Mouse (Mus musculus) heart, embryonic 11.5 days (tissue): Measurements from ENCODE around the gene Mnat1. TPM values are rescaled to one million over a fixed set of nuclear protein-coding genes. Genes with fewer than 3 reads are reported as not detected.

Experiments
- ATAC-seq: fragments of 200-750 bp; cut with Nextera tagmentation; replicated peaks from 2 replicates; pipeline ENCODE4 v1.8.0; 2017; ENCODE audit warnings: moderate library complexity; ENCODE audit not compliant: insufficient number of reproducible peaks, low FRiP score, low TSS enrichment
- H3K27ac ChIP-seq: fragments of 300-500 bp; sonication (generic); 2 replicates; pipeline ENCODE4 v1.5.1; 2014; ENCODE audit warnings: mild to moderate bottlenecking, low read depth, low read length
- H3K27me3 ChIP-seq: fragments of 300-500 bp; sonication (generic); 2 replicates; pipeline ENCODE4 v1.6.1; 2014; ENCODE audit warnings: mild to moderate bottlenecking, low read length, mixed read lengths; ENCODE audit not compliant: control insufficient read depth, insufficient read depth
- H3K36me3 ChIP-seq: fragments of 300-500 bp; sonication (generic); 2 replicates; pipeline ENCODE4 v1.6.1; 2014; ENCODE audit warnings: mild to moderate bottlenecking, low read length, moderate library complexity, mixed read lengths; ENCODE audit not compliant: control insufficient read depth, insufficient read depth
- H3K4me1 ChIP-seq: fragments of 300-500 bp; sonication (generic); 2 replicates; pipeline ENCODE4 v1.6.1; 2014; ENCODE audit warnings: low read length; ENCODE audit not compliant: control insufficient read depth, insufficient read depth
- H3K4me2 ChIP-seq: fragments of 300-500 bp; sonication (generic); 2 replicates; pipeline ENCODE4 v1.6.1; 2014; ENCODE audit warnings: mild to moderate bottlenecking, moderate library complexity
- H3K4me3 ChIP-seq: fragments of 300-500 bp; sonication (generic); 2 replicates; pipeline ENCODE4 v1.5.1; 2014; ENCODE audit warnings: low read depth, low read length
- H3K9ac ChIP-seq: fragments of 300-500 bp; sonication (generic); 2 replicates; pipeline ENCODE4 v1.6.1; 2014; ENCODE audit warnings: mild to moderate bottlenecking, low read depth, low read length, moderate library complexity
- H3K9me3 ChIP-seq: fragments of 300-500 bp; sonication (generic); replicated peaks from 2 replicates; pipeline ENCODE4 v1.6.1; 2016; ENCODE audit warnings: low read length; ENCODE audit not compliant: control insufficient read depth
- WGBS: fragments of 180-500 bp; shearing (Covaris S2); extraction: QIAGEN DNeasy Blood & Tissue Kit; methylation state at CpG from one replicate; pipeline ENCODE4 v1.1.7; 2014; ENCODE audit not compliant: insufficient replicate concordance; 5-methylcytosine and 5-hydroxymethylcytosine counted together
- polyA plus RNA-seq: library from polyadenylated mRNA; unstranded; fragments of >200 nt; fragmentation: Nextera tagmentation; extraction: Ambion mirVana; gene quantifications from 2 replicates; pipeline ENCODE4 v1.2.1, GENCODE M21; 2014

Mnat1 gene
- polyA plus RNA-seq, 1 experiment from 2014 or later: 32.6 TPM

- Histone ChIP-seq H3K27ac (no peak overlapping the region), H3K27me3 (no peaks in the 10 kb centered on the region), H3K4me2 (no peak overlapping the region), H3K4me3 (no peak overlapping the region), H3K36me3 (no peaks in the 10 kb centered on the region), H3K4me1 (no peaks in the 10 kb centered on the region), H3K9me3 (no peaks in the 10 kb centered on the region), H3K9ac (no peak overlapping the region)
- ATAC-seq: no peak
- WGBS: 90% methylated on average over 3 of the region's 3 CpGs
Measured at GRCm38 (mm10) chr12:73265381-73265978, 142.0 kb downstream of the Mnat1 start.

GRCm38 (mm10) chr12:73266597-73266996 is 143.1 kb downstream of the Mnat1 start:
- H3K4me2 ChIP-seq: no peak overlapping the region
- H3K4me3 ChIP-seq: no peak overlapping the region
- no peaks in the 10 kb centered on the region for H3K4me1 ChIP-seq
- no peaks in the 10 kb centered on the region for H3K9me3 ChIP-seq
- no peaks in the 10 kb centered on the region for H3K27me3 ChIP-seq
- ATAC-seq: no peak
- H3K27ac ChIP-seq: no peak overlapping the region
- WGBS: 86% methylated on average over 1 of the region's 1 CpGs
- no peak overlapping the region for H3K9ac ChIP-seq
- no peaks in the 10 kb centered on the region for H3K36me3 ChIP-seq

- no peaks in the 10 kb centered on the region for H3K9me3 ChIP-seq
- ATAC-seq: no peak
- H3K4me1 ChIP-seq: no peaks in the 10 kb centered on the region
- no peaks in the 10 kb centered on the region for H3K27me3 ChIP-seq
- H3K9ac ChIP-seq: no peak overlapping the region
- H3K36me3 ChIP-seq: no peaks in the 10 kb centered on the region; the same call in 1 of the 2 replicates
- 84% methylated on average over 1 of the region's 1 CpGs for WGBS
- no peak overlapping the region for H3K4me3 ChIP-seq
- no peak overlapping the region for H3K27ac ChIP-seq
- H3K4me2 ChIP-seq: no peak overlapping the region
Measured at GRCm38 (mm10) chr12:73268497-73268896, 145.0 kb downstream of the Mnat1 start.

- Histone ChIP-seq H3K36me3 (no peaks in the 10 kb centered on the region; the same call in 1 of the 2 replicates), H3K4me1 (no peaks in the 10 kb centered on the region), H3K9me3 (no peaks in the 10 kb centered on the region), H3K9ac (no peak overlapping the region), H3K27ac (no peak overlapping the region), H3K4me3 (no peak overlapping the region), H3K4me2 (no peak overlapping the region), H3K27me3 (no peaks in the 10 kb centered on the region)
- WGBS: 84% methylated on average over 3 of the region's 3 CpGs
- ATAC-seq: no peak
Measured at GRCm38 (mm10) chr12:73269531-73269930, 146.0 kb downstream of the Mnat1 start.

GRCm38 (mm10) chr12:73269933-73270332 is 146.4 kb downstream of the Mnat1 start:
- Histone ChIP-seq H3K4me1 (no peaks in the 10 kb centered on the region), H3K27ac (no peak overlapping the region), H3K36me3 (no peaks in the 10 kb centered on the region; the same call in 1 of the 2 replicates), H3K9ac (no peak overlapping the region), H3K4me2 (no peak overlapping the region), H3K4me3 (no peak overlapping the region), H3K9me3 (no peaks in the 10 kb centered on the region), H3K27me3 (no peaks in the 10 kb centered on the region)
- whole genome bisulfite sequencing: 88% methylated on average over 4 of the region's 4 CpGs
- ATAC-seq: no peak

DNA sequence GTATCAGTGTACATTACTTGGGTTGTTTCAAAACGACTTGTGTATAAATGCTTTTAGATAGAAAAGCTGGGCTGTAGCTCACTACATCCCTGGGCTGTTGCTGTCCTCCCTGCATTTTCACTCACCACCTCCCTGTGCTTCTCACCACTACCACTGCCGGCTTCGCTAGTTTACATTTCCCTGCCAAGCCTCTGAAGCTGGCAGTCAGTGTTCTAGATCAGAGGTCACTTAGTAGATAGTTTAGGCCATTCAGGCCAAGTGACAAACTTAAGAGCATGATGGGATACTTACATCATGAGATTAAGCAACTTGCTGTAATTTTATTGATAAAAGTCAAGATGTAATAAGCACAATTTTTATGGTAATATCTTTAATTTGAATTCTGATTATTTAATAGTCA is 151.4 kb downstream of the Mnat1 start:
- 85% methylated on average over 3 of the region's 3 CpGs for WGBS
- Histone ChIP-seq H3K4me3 (no peak overlapping the region), H3K4me2 (no peak overlapping the region), H3K4me1 (no peaks in the 10 kb centered on the region), H3K36me3 (peaks cover 15% of the 10 kb centered on the region), H3K27me3 (no peaks in the 10 kb centered on the region), H3K27ac (no peak overlapping the region), H3K9me3 (no peaks in the 10 kb centered on the region), H3K9ac (no peak overlapping the region)
- no peak for ATAC-seq

GRCm38 (mm10) chr12:73286287-73287092 is 163.0 kb downstream of the Mnat1 start, which contains the start of the genes Trmt5 and Slc38a6:
Trmt5 (minus strand) TSS chr12:73286710.
Slc38a6 (plus strand) TSS chr12:73286779.
- peak within 1 kb of the TSS; percentile 73 for H3K27ac ChIP-seq
- under 1% methylated on average over 53 of the region's 53 CpGs for WGBS
- H3K9ac ChIP-seq: peak within 1 kb of the TSS; percentile 89
- H3K9me3 ChIP-seq: no peaks in the 10 kb centered on the region
- peak; percentile 95 for ATAC-seq
- peak within 1 kb of the TSS; percentile 84 for H3K4me3 ChIP-seq
- H3K36me3 ChIP-seq: peaks cover 9% of the 10 kb centered on the region; the same call in 1 of the 2 replicates
- H3K4me1 ChIP-seq: peaks cover 22% of the 10 kb centered on the region
- peak within 1 kb of the TSS; percentile 60 for H3K4me2 ChIP-seq
- H3K27me3 ChIP-seq: no peaks in the 10 kb centered on the region

GRCm38 (mm10) chr12:73287609-73288008 is 164.1 kb downstream of the Mnat1 start:
- H3K4me3 ChIP-seq: no peak overlapping the region
- no peaks in the 10 kb centered on the region for H3K27me3 ChIP-seq
- H3K4me2 ChIP-seq: peak overlapping the region; percentile 60
- WGBS: 54% methylated on average over 8 of the region's 8 CpGs
- H3K4me1 ChIP-seq: peaks cover 22% of the 10 kb centered on the region
- H3K9me3 ChIP-seq: no peaks in the 10 kb centered on the region
- ATAC-seq: no peak
- no peak overlapping the region for H3K9ac ChIP-seq
- 0 out of 2 replicates have a peak, but pooled peaks cover 2% of the 10 kb centered on the region for H3K36me3 ChIP-seq
- H3K27ac ChIP-seq: no peak overlapping the region
